In the genomic region with DNA sequence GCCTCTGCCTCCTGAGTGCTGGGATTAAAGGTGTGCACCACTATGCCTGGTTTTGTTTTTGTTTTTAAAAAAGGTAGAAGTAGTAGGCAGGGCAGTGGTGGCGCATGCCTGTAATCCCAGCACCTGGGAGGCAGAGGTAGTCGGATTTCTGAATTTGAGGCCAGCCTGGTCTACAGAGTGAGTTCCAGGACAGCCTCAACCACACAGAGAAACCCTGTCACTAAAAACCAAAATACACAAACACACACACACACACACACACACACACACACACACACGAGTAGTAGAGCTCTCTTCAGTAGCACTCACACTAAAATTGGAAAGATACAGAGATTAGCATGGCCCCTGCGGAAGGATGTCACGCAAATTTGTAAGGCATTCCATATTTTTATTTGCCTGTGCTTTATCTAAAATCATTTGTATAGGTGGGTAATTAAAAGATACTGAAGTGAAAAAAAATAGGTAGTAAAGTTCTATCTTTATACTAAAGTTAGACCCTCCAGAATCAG, we compare ENCODE assay signal across 9 mouse cellular contexts. TPM values are rescaled to one million over a fixed set of nuclear protein-coding genes. Genes with fewer than 3 reads are reported as not detected.
DNase-seq lines count a peak whose midpoint lies in the region; ATAC-seq and TF ChIP-seq lines count a peak whose summit lies in the region.
"Had no signal": no experiment of that assay in that cellular context is flagged by ENCODE, and none has a peak within 500 bp of the region (broad histone marks: within the 10 kb centered on the region; RNA-seq: fewer than 3 reads in every experiment).

No protein-coding gene starts in this region.

- TF ChIP-seq POLR2A in CH12.LX (IDR thresholded peaks at IDR 0.05; ENCODE audit: low read depth, low read length) = no peak

- TF ChIP-seq RAD21 in CH12.LX (IDR thresholded peaks at IDR 0.05; ENCODE audit: low read depth, low read length) = no peak

- DNase-seq in heart, postnatal 14 days = no peak
- no peak for DNase-seq in CH12.LX (ENCODE audit: extremely low read depth)
- no peak for DNase-seq in adrenal gland, adult (ENCODE audit: inconsistent age in 2 of 2, low spot score in 1 of 2)
- no peak for DNase-seq in left cerebral cortex, adult 11 months (ENCODE audit: low spot score)
- DNase-seq in left cerebral cortex, adult 8-10 months (ENCODE audit: low spot score in 2 of 2) = no peak

- TF ChIP-seq CTCF in CH12.LX (conservative IDR thresholded peaks at IDR 0.05 in 1 of 2, IDR thresholded peaks at IDR 0.05 in 1 of 2; ENCODE audit: low read depth in 2 of 2, low read length in 2 of 2) = no peak

- 62% methylated on average over 5 of the region's 5 CpGs for WGBS in heart, embryonic 15.5 days
- WGBS in forebrain, embryonic 15.5 days = 80% methylated on average over 5 of the region's 5 CpGs
- 36% methylated on average over 5 of the region's 5 CpGs for WGBS in liver, embryonic 12.5 days (ENCODE audit: insufficient replicate concordance)

- no peak overlapping the region for H3K9ac ChIP-seq in heart, embryonic 15.5 days
- peak overlapping the region; percentile 96; the same call in 1 of the 2 replicates for H3K9ac ChIP-seq in CH12.LX (ENCODE audit: insufficient read depth, low read depth)
- no peak overlapping the region for H3K9ac ChIP-seq in forebrain, embryonic 15.5 days (replicated peaks)
- H3K9ac ChIP-seq in liver, embryonic 12.5 days = peak overlapping the region; percentile 92

- H3K4me3 ChIP-seq in heart, embryonic 15.5 days = peak overlapping the region; percentile 73
- H3K4me3 ChIP-seq in CH12.LX (replicated peaks in 1 of 3; ENCODE audit: low read depth in 2 of 3, low read length in 2 of 3, poor library complexity in 1 of 3) = no peak overlapping the region
- no peak overlapping the region for H3K4me3 ChIP-seq in forebrain, embryonic 15.5 days
- peak overlapping the region; percentile 88; the same call in 1 of the 2 replicates for H3K4me3 ChIP-seq in liver, embryonic 12.5 days

- peaks cover 18% of the 10 kb centered on the region for H3K36me3 ChIP-seq in heart, embryonic 15.5 days
- peaks cover 15 to 21% of the 10 kb centered on the region in 2 experiments for H3K36me3 ChIP-seq in CH12.LX (replicated peaks in 1 of 2; ENCODE audit: control insufficient read depth in 1 of 2, insufficient read depth in 1 of 2, low read length in 1 of 2)
- H3K36me3 ChIP-seq in forebrain, embryonic 15.5 days = peaks cover 7% of the 10 kb centered on the region; the same call in 1 of the 2 replicates
- peaks cover 20% of the 10 kb centered on the region for H3K36me3 ChIP-seq in liver, embryonic 12.5 days

- H3K4me1 ChIP-seq in heart, embryonic 15.5 days (replicated peaks) = peaks cover 64% of the 10 kb centered on the region
- peaks cover 6 to 43% of the 10 kb centered on the region in 2 experiments for H3K4me1 ChIP-seq in CH12.LX (ENCODE audit: control insufficient read depth in 1 of 2, insufficient read depth in 2 of 2)
- peaks cover 44% of the 10 kb centered on the region for H3K4me1 ChIP-seq in forebrain, embryonic 15.5 days
- peaks cover 85% of the 10 kb centered on the region for H3K4me1 ChIP-seq in liver, embryonic 12.5 days

- H3K79me2 ChIP-seq in CH12.LX (replicated peaks; ENCODE audit: control insufficient read depth, extremely low read depth, insufficient read depth, poor library complexity, severe bottlenecking) = peaks cover 23% of the 10 kb centered on the region

- no peak for TF ChIP-seq EP300 in CH12.LX (IDR thresholded peaks at IDR 0.05; ENCODE audit: low read length)

- in situ Hi-C loops in CH12.LX (cut with MboI; ENCODE audit: low pct_ligation_motif_present, low pct_unique_long_range_greater_than_20kb, low sequenced_read_pairs) = no loop called here

- H3K4me2 ChIP-seq in heart, embryonic 15.5 days = peak overlapping the region; percentile 76
- H3K4me2 ChIP-seq in CH12.LX (ENCODE audit: insufficient read depth, low read depth, poor library complexity, severe bottlenecking) = peak overlapping the region; percentile 59; the same call in 1 of the 2 replicates
- no peak overlapping the region for H3K4me2 ChIP-seq in forebrain, embryonic 15.5 days (replicated peaks)
- peak overlapping the region; percentile 98 for H3K4me2 ChIP-seq in liver, embryonic 12.5 days

- dilution Hi-C loops in CH12.LX (cut with MboI; ENCODE audit: extremely low pct_ligation_motif_present, extremely low pct_unique_long_range_greater_than_20kb, low sequenced_read_pairs) = no loop called here

- no peaks in the 10 kb centered on the region for H3K9me3 ChIP-seq in heart, embryonic 15.5 days (replicated peaks)
- H3K9me3 ChIP-seq in CH12.LX (replicated peaks; ENCODE audit: low read length) = peaks cover 3% of the 10 kb centered on the region
- no peaks in the 10 kb centered on the region for H3K9me3 ChIP-seq in forebrain, embryonic 15.5 days
- no peaks in the 10 kb centered on the region for H3K9me3 ChIP-seq in liver, embryonic 12.5 days (replicated peaks)

- intact Hi-C loops in heart, postnatal 14 days (cut with DNase I) = no loop called here

- no peak for ATAC-seq in heart, embryonic 15.5 days (replicated peaks; ENCODE audit: insufficient number of reproducible peaks, insufficient read depth, low FRiP score, low read depth)
- no peak for ATAC-seq in forebrain, embryonic 15.5 days (replicated peaks)
- ATAC-seq in liver, embryonic 12.5 days = no peak

- no peaks in the 10 kb centered on the region for H3K27me3 ChIP-seq in heart, embryonic 15.5 days
- no peaks in the 10 kb centered on the region for H3K27me3 ChIP-seq in CH12.LX (replicated peaks)
- no peaks in the 10 kb centered on the region for H3K27me3 ChIP-seq in forebrain, embryonic 15.5 days
- no peaks in the 10 kb centered on the region for H3K27me3 ChIP-seq in liver, embryonic 12.5 days (replicated peaks)

- H3K27ac ChIP-seq in heart, embryonic 15.5 days = peak overlapping the region; percentile 98
- H3K27ac ChIP-seq in CH12.LX (ENCODE audit: insufficient read depth, low read depth) = peak overlapping the region; percentile 68
- H3K27ac ChIP-seq in forebrain, embryonic 15.5 days (replicated peaks) = peak overlapping the region; percentile 81; the same call in 1 of the 2 replicates
- peak overlapping the region; percentile 94 for H3K27ac ChIP-seq in liver, embryonic 12.5 days

TF ChIP-seq in CH12.LX, 34 proteins besides CTCF, POLR2A, EP300 and RAD21 (continues in another document):
- TF ChIP-seq E2F4 (IDR thresholded peaks at IDR 0.05; ENCODE audit: insufficient replicate concordance, low read depth, low read length) = no peak
- TF ChIP-seq POLR2AphosphoS2 (IDR thresholded peaks at IDR 0.05; ENCODE audit: low read depth, low read length) = no peak
- TF ChIP-seq RCOR1 (conservative IDR thresholded peaks at IDR 0.05; ENCODE audit: low read depth, low read length) = no peak
- no peak for TF ChIP-seq ELF1 (IDR thresholded peaks at IDR 0.05; ENCODE audit: low read depth, low read length)
- TF ChIP-seq CHD1 (IDR thresholded peaks at IDR 0.05; ENCODE audit: low read depth, low read length) = no peak
- TF ChIP-seq MAX (IDR thresholded peaks at IDR 0.05; ENCODE audit: low read length) = no peak

RNA-seq across cellular contexts. Expression of gene Clic1, which starts 0.8 kb away (rescaled TPM):
- 307 and 332 TPM in 2 replicates for polyA plus RNA-seq in heart, embryonic 15.5 days (2015; fragmentation: Nextera tagmentation; extraction: Ambion mirVana)
- 10 to 100 TPM; 61.6 to 72.9 TPM for total RNA-seq in heart, postnatal 14 days (2021)
- total RNA-seq in CH12.LX (2012; rRNA removed) = 182 and 198 TPM in 2 replicates
- total RNA-seq in CH12.LX (2014; rRNA removed) = 111 and 114 TPM in 2 replicates
- 160 and 163 TPM in 2 replicates for polyA plus RNA-seq in CH12.LX (2012; ENCODE audit: insufficient read length, low read depth)
- 98.4 and 100 TPM in 2 replicates for polyA plus RNA-seq in forebrain, embryonic 15.5 days (2015; fragmentation: Nextera tagmentation; extraction: Ambion mirVana)
- 160 and 162 TPM in 2 replicates for polyA plus RNA-seq in liver, embryonic 12.5 days (2016; fragmentation: Nextera tagmentation; extraction: Ambion mirVana)
- 10 to 100 TPM; 10.2 to 18.3 (median 11.8) TPM for total RNA-seq in left cerebral cortex, adult 8-10 months (2022)

RNA-seq across cellular contexts. Expression of gene Msh5, which starts 2.4 kb away (rescaled TPM):
- 2.7 and 3.8 TPM in 2 replicates for polyA plus RNA-seq in heart, embryonic 15.5 days (2015; fragmentation: Nextera tagmentation; extraction: Ambion mirVana)
- total RNA-seq in heart, postnatal 14 days (2021) = 1 to 10 TPM; 1.6 to 2.0 TPM
- total RNA-seq in CH12.LX (2012; rRNA removed) = 11.5 and 13.1 TPM in 2 replicates
- 6.1 and 7.6 TPM in 2 replicates for total RNA-seq in CH12.LX (2014; rRNA removed)
- polyA plus RNA-seq in CH12.LX (2012; ENCODE audit: insufficient read length, low read depth) = 10.6 and 12.1 TPM in 2 replicates
- polyA plus RNA-seq in forebrain, embryonic 15.5 days (2015; fragmentation: Nextera tagmentation; extraction: Ambion mirVana) = 2.8 and 3.2 TPM in 2 replicates
- 4.0 and 4.8 TPM in 2 replicates for polyA plus RNA-seq in liver, embryonic 12.5 days (2016; fragmentation: Nextera tagmentation; extraction: Ambion mirVana)
- total RNA-seq in left cerebral cortex, adult 8-10 months (2022) = 1 to 10 TPM in 1 of 4 experiments, under 1 TPM in 2, not detected in 1; 0.34 to 1.2 (median 0.78) TPM

RNA-seq across cellular contexts. Expression of gene Ddah2, which starts 9.8 kb away (rescaled TPM):
- 168 and 202 TPM in 2 replicates for polyA plus RNA-seq in heart, embryonic 15.5 days (2015; fragmentation: Nextera tagmentation; extraction: Ambion mirVana)
- total RNA-seq in heart, postnatal 14 days (2021) = 10 to 100 TPM; 49.3 to 50.0 TPM
- total RNA-seq in CH12.LX (2012; rRNA removed) (3.4 and 4.3 TPM in 2 replicates), CH12.LX (2014; rRNA removed) (0.94 and 1.4 TPM in 2 replicates)
- 4.8 and 6.3 TPM in 2 replicates for polyA plus RNA-seq in CH12.LX (2012; ENCODE audit: insufficient read length, low read depth)
- polyA plus RNA-seq in forebrain, embryonic 15.5 days (2015; fragmentation: Nextera tagmentation; extraction: Ambion mirVana) = 540 and 556 TPM in 2 replicates
- 49.0 and 49.1 TPM in 2 replicates for polyA plus RNA-seq in liver, embryonic 12.5 days (2016; fragmentation: Nextera tagmentation; extraction: Ambion mirVana)
- total RNA-seq in left cerebral cortex, adult 8-10 months (2022) = 10 to 100 TPM; 13.1 to 20.2 (median 14.8) TPM

RNA-seq across cellular contexts. Expression of gene Ly6g6c, which starts 16.2 kb away (rescaled TPM):
- 0.14 TPM in 1 of 2 replicates, not detected in the other for polyA plus RNA-seq in heart, embryonic 15.5 days (2015; fragmentation: Nextera tagmentation; extraction: Ambion mirVana)
- not detected for total RNA-seq in heart, postnatal 14 days (2021)
- total RNA-seq in CH12.LX (2012; rRNA removed) (not detected in 2 replicates), CH12.LX (2014; rRNA removed) (not detected in 2 replicates)
- 0.30 and 0.42 TPM in 2 replicates for polyA plus RNA-seq in CH12.LX (2012; ENCODE audit: insufficient read length, low read depth)
- polyA plus RNA-seq in forebrain, embryonic 15.5 days (2015; fragmentation: Nextera tagmentation; extraction: Ambion mirVana) = not detected in 2 replicates
- 0.41 and 0.44 TPM in 2 replicates for polyA plus RNA-seq in liver, embryonic 12.5 days (2016; fragmentation: Nextera tagmentation; extraction: Ambion mirVana)
- not detected for total RNA-seq in left cerebral cortex, adult 8-10 months (2022)
- total RNA-seq: neutrophil, adult 5-6 weeks had no signal

RNA-seq across cellular contexts. Expression of gene Mpig6b, which starts 17.0 kb away (rescaled TPM):
- polyA plus RNA-seq in heart, embryonic 15.5 days (2015; fragmentation: Nextera tagmentation; extraction: Ambion mirVana) = 0.77 and 0.81 TPM in 2 replicates
- under 1 TPM; 0.61 to 0.74 TPM for total RNA-seq in heart, postnatal 14 days (2021)
- not detected in 2 replicates for total RNA-seq in CH12.LX (2012; rRNA removed)
- not detected in 2 replicates for total RNA-seq in CH12.LX (2014; rRNA removed)
- polyA plus RNA-seq in CH12.LX (2012; ENCODE audit: insufficient read length, low read depth) = 0.10 TPM in 1 of 2 replicates, not detected in the other
- 0.15 and 0.17 TPM in 2 replicates for polyA plus RNA-seq in forebrain, embryonic 15.5 days (2015; fragmentation: Nextera tagmentation; extraction: Ambion mirVana)
- polyA plus RNA-seq in liver, embryonic 12.5 days (2016; fragmentation: Nextera tagmentation; extraction: Ambion mirVana) = 7.3 and 8.7 TPM in 2 replicates
- under 1 TPM in 1 of 4 experiments, not detected in 3; 0.15 TPM for total RNA-seq in left cerebral cortex, adult 8-10 months (2022)

Comparison
In these comparisons a context has a peak if more than half of its experiments do, and no peak if none do; other contexts are left out.
1. H3K4me3 ChIP-seq: peak in heart, embryonic 15.5 days (single experiment) and liver, embryonic 12.5 days (single experiment); none in CH12.LX (0 of 3) and forebrain, embryonic 15.5 days (single experiment).
2. H3K9ac ChIP-seq: peak in CH12.LX (single experiment) and liver, embryonic 12.5 days (single experiment); none in heart, embryonic 15.5 days (single experiment) and forebrain, embryonic 15.5 days (single experiment).
3. Peak in every context shown above with its lines, with median percentiles within 50 percentile points of each other: H3K27ac ChIP-seq.